Mouse (Mus musculus) spleen, embryonic (tissue): ENCODE results near the gene Enpp4.

Experiments
- CTCF ChIA-PET: fragments of 350-600 bp; sonication (Branson Sonifier 250); formaldehyde crosslinking; loops from one replicate; lab custom pipeline; 2022; lab: Charles Lee

Enpp4 gene

GRCm38 (mm10) chr17:44091512-44091911 lies 14.1 kb downstream of the Enpp4 start:
- CTCF ChIA-PET, result no interaction called here

DNA sequence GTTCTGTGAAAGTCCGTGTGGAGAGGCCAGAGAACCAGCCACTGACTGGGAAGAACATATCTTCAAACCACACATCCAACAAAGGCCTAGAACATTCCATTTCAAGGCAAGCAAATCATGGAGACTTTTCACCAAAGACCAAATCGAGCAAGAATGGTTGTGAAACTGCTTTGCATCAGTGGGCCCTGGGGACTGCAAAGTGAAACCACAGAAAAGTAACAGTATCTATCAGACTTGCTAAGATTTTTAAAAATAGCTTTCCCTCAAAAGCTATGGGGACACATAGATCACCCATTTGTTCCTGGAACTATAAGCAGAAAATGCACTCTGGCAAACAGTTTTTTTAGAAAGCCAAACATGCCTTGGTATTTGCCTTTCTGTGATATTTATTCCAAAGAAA lies 14.7 kb downstream of the Enpp4 start:
- CTCF ChIA-PET, result no interaction called here

GRCm38 (mm10) chr17:44088226-44088625 lies 17.4 kb downstream of the Enpp4 start:
- CTCF ChIA-PET, result no interaction called here

DNA sequence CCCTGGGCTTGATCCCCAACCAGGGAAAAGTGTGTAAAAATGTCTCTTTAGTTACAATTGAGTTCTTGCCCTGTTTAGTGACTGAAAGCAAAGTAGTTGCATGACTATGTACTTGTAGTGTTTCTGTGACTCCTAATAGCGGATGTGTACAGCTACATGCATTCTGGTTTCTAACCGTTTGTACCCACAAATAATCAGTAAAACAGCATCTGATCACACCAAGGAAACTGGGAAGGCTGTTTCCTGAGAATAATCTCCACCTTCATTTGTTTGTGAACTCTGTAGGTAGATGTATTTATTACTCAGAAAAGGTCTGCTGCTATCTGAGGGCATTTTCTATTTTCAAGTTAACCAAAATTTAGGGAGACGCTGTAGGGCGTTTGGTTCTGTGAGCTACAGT lies 22.5 kb downstream of the Enpp4 start:
- CTCF ChIA-PET, result no interaction called here

DNA sequence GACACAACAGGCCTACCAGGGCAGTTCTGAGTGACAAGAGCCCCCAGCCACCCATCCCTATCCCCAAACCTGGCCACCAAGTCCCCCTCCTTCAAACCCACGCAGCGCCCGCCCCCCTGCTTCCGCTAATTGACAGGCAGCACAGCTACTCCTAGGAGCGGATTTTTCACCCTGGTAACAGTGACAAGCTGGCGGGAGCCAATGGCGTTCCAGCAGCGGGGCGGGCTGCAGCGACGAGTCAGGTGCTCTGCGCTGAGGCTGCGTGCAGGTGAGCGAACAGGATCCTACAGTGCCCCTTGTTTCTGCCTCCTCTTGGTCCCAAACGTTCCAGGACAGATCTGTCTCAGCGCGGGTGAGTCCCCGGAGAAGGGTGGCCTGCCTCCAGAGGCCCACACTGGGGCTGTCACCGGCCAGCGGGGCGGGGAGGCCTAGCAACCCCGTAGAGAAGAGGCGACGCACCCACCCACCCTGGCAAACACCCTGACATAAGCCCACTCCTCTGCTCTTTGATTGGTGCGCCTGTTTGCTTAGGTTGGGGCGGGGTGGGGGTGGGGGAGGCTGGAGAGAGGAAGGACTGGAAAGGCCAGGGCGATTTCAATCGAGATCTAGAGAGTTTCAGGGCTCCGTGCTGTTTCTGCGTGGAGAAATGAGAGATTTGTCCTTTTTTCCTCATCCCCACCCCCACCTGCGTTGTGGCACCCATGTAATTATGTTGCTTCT lies 26.8 kb downstream of the Enpp4 start, which contains the start of gene Enpp5:
Enpp5 (plus strand) TSS at position 183 of the 720 bp plus-strand sequence.
- CTCF ChIA-PET, result interaction anchor here (0.6 kb wide), 2 partner anchors 9 to 177 kb away, joined by 3 to 6 read pairs; no protein-coding TSS in a partner anchor

DNA sequence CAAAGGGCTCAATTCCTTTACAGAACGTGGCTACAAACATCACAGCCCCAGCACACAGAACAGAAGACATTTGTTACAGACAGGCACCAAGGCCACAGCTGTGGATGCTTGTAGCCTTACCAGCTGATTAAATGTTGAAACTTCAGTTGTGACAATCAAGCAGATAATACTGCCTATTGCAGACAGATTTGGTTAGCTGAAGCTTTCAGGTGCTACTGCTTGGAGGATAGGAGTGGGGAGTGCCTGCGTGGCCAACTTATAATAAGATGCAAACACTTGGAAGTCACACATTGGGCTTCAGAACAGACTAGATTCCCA lies 27.8 kb downstream of the Enpp4 start:
- CTCF ChIA-PET, result no interaction called here

DNA sequence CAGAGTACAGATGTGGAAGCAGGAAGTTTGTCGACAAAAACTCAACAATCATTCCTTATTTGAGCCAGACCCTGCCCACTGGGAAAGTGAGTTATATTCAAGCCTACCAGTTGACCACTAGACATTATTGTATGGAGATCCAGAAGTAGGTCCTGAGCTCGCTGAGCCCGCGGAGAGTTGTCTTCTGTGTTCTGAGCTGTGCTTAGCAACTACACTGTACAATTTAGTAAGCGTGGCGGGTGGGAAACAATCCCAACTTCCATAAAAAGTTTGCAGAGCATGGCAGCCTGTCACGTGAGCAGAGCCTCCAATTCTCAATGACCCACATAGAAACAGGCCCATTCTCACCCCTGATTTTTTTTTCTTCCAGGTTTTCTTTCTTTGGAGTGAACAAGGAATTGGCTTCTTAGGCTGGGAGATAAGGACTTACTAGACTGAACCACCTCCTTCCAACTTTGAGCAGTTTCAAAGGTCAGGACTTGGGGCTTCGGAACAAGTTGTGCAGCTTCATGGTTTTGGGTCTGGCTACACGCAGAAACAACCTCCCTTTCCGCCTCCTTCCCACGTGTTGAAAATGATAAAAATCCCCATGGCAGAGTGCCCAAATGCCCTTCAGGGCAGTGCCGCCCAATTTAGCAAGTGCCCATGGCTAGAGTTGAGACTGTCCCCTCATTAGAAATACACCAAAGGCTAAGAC lies 28.3 kb downstream of the Enpp4 start:
- CTCF ChIA-PET, result no interaction called here

DNA sequence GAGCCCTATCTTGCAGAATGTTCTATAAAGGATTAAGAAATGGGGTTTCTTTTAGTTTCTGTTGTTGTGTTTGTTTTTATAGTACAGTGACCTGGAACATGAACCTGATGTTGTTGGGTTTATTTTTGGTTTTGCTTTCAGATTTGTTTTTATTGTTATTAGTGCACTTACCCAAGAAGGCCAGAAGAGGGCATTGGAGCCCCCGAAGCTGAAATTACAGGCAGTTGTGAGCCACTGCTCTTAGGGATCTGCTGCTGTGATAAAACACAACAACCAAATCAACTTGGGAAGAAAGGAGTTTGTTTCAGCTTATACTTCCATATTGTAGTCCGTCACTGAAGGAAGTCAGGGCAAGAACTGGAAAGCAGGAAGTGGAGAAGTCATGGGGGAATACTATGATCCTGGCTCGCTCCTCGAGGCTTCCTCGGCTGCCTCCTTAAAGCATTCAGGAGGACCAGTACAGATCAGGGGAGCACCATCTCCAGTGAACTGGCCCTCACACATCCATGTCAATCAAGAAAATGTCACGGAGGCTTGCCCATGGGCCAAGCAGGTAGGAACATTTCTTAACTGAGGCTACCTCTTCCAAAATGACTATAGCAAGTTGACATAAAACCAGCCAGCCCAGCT lies 29.4 kb downstream of the Enpp4 start:
- CTCF ChIA-PET, result interaction anchor here (0.6 kb wide), 2 partner anchors 11 to 12 kb away, joined by 3 to 6 read pairs; no protein-coding TSS in a partner anchor

- CTCF ChIA-PET, result interaction anchor here (0.6 kb wide), 1 partner anchor 11 kb away, joined by 6 read pairs; no protein-coding TSS in a partner anchor
Measured at GRCm38 (mm10) chr17:44075601-44076000, 30.0 kb downstream of the Enpp4 start.

DNA sequence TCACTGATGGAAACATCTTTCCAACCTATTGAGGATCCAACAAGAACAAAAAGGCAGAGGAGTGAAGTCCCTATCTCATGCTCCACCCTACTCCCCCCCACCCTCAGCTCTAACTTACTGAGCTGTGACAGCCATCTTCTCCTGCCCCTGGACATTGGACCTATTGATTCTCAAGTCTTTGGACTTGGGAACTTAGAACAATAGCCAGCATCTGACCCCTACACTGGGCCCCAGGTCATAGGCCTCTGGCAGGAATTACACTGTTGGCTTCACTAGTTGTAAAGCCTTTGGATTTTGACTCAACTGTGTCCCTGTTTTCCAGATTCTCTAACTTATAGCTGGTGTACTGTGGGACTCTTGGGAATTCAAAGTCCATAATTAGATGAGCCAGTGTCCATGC lies 33.9 kb downstream of the Enpp4 start:
- CTCF ChIA-PET, result no interaction called here

DNA sequence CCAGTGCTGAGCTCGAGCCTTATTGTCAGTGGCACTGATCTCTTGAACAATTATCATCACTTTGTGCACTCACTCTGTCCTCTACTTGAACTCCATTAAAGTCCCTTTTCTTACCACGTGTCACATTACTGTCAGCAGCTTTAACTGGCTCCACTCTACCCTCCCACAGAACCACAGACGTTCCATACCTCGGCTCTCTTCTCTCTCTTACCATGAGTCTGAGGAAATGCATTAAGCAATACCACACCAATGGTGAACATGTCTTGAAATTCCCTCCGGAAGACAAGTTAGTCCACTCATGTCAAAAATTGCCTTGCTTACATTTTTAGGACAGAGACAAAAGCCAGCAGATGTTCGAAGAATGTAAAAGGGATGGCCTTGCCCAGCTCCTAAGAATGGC lies 36.7 kb downstream of the Enpp4 start:
- CTCF ChIA-PET, result no interaction called here

GRCm38 (mm10) chr17:44061289-44061890 lies 44.2 kb downstream of the Enpp4 start:
- CTCF ChIA-PET, result no interaction called here

GRCm38 (mm10) chr17:44060781-44061180 lies 44.8 kb downstream of the Enpp4 start:
- CTCF ChIA-PET, result no interaction called here

GRCm38 (mm10) chr17:44058145-44058544 lies 47.5 kb downstream of the Enpp4 start:
- CTCF ChIA-PET, result no interaction called here

GRCm38 (mm10) chr17:44057123-44057522 lies 48.5 kb downstream of the Enpp4 start:
- CTCF ChIA-PET, result no interaction called here

GRCm38 (mm10) chr17:44053427-44053826 lies 52.2 kb downstream of the Enpp4 start:
- CTCF ChIA-PET, result no interaction called here
